Mouse (Mus musculus) lung, embryonic 16.5 days (tissue): ENCODE data around the gene Amer1. TPM values are rescaled to one million over a fixed set of nuclear protein-coding genes. Genes with fewer than 3 reads are reported as not detected.
A peak's percentile ranks its signal among the peaks of the same experiment; 100 is the strongest.

Experiments used
- ATAC-seq: fragments of 200-750 bp; cut with Nextera tagmentation; 2 replicates; pipeline ENCODE4 v1.8.0; 2017; ENCODE audit warnings: low read depth, mild to moderate bottlenecking, moderate library complexity
- H3K27ac ChIP-seq: fragments of 300-500 bp; sonication (generic); 2 replicates; pipeline ENCODE4 v1.5.1; 2014; ENCODE audit warnings: mild to moderate bottlenecking, control low read depth, low read length
- H3K27me3 ChIP-seq: fragments of 300-500 bp; sonication (generic); 2 replicates; pipeline ENCODE4 v1.6.1; 2014; ENCODE audit warnings: low read depth, low read length, mixed read lengths; ENCODE audit not compliant: control insufficient read depth, insufficient read depth
- H3K36me3 ChIP-seq: fragments of 300-500 bp; sonication (generic); 2 replicates; pipeline ENCODE4 v1.6.1; 2014; ENCODE audit warnings: low read length; ENCODE audit not compliant: control insufficient read depth, insufficient read depth
- H3K4me1 ChIP-seq: fragments of 300-500 bp; sonication (generic); replicated peaks from 2 replicates; pipeline ENCODE4 v1.6.1; 2014; ENCODE audit warnings: low read length, mixed read lengths; ENCODE audit not compliant: control insufficient read depth, insufficient read depth
- H3K4me2 ChIP-seq: fragments of 300-500 bp; sonication (generic); 2 replicates; pipeline ENCODE4 v1.6.1; 2014; ENCODE audit warnings: low read depth, low read length, control low read depth
- H3K4me3 ChIP-seq: fragments of 300-500 bp; sonication (generic); 2 replicates; pipeline ENCODE4 v1.5.1; 2014; ENCODE audit warnings: mild to moderate bottlenecking, low read length, control low read depth
- H3K9ac ChIP-seq: fragments of 300-500 bp; sonication (generic); 2 replicates; pipeline ENCODE4 v1.6.1; 2014; ENCODE audit warnings: low read length, control low read depth
- H3K9me3 ChIP-seq: fragments of 300-500 bp; sonication (generic); 2 replicates; pipeline ENCODE4 v1.6.1; 2016; ENCODE audit warnings: low read length; ENCODE audit not compliant: control insufficient read depth
- WGBS: fragments of 180-500 bp; shearing (Covaris S2); extraction: QIAGEN DNeasy Blood & Tissue Kit; methylation state at CpG from one replicate; pipeline ENCODE4 v1.1.7; 2014; 5-methylcytosine and 5-hydroxymethylcytosine counted together
- polyA plus RNA-seq: library from polyadenylated mRNA; unstranded; fragments of >200 nt; fragmentation: Nextera tagmentation; extraction: Ambion mirVana; gene quantifications from 2 replicates; pipeline ENCODE4 v1.2.1, GENCODE M21; 2015

Gene Amer1
- 11.3 and 11.4 TPM in 2 replicates for polyA plus RNA-seq

- H3K27me3 ChIP-seq: no peaks in the 10 kb centered on the region
- H3K9me3 ChIP-seq: no peaks in the 10 kb centered on the region
- peak within 1 kb of the TSS; percentile 73 for H3K9ac ChIP-seq
- H3K27ac ChIP-seq: peak within 1 kb of the TSS; percentile 90
- H3K4me1 ChIP-seq: 0 out of 2 replicates have a peak, but pooled peaks cover 3% of the 10 kb centered on the region
- peak within 1 kb of the TSS; percentile 66 for H3K4me2 ChIP-seq
- whole genome bisulfite sequencing: 18% methylated on average over 19 of the region's 19 CpGs
- peak; percentile 95 for ATAC-seq
- H3K36me3 ChIP-seq: no peaks in the 10 kb centered on the region
- peak within 1 kb of the TSS; percentile 67 for H3K4me3 ChIP-seq
Observed at GRCm38 (mm10) chrX:95444776-95445111, at the start of gene Amer1. Gene Amer1 (minus strand): TSS chrX:95444872.

- no peaks in the 10 kb centered on the region for H3K4me1 ChIP-seq
- H3K27me3 ChIP-seq: no peaks in the 10 kb centered on the region
- H3K4me2 ChIP-seq: no peak overlapping the region
- H3K9me3 ChIP-seq: no peaks in the 10 kb centered on the region
- H3K4me3 ChIP-seq: no peak overlapping the region
- no peak for ATAC-seq
- H3K9ac ChIP-seq: no peak overlapping the region
- H3K27ac ChIP-seq: no peak overlapping the region
- WGBS: 64% methylated on average over 3 of the region's 3 CpGs
- H3K36me3 ChIP-seq: no peaks in the 10 kb centered on the region
Observed at GRCm38 (mm10) chrX:95457166-95457565, 12.5 kb upstream of the Amer1 start.

GRCm38 (mm10) chrX:95445866-95446265 lies 1.2 kb upstream of the Amer1 start:
- H3K4me1 ChIP-seq: 0 out of 2 replicates have a peak, but pooled peaks cover 3% of the 10 kb centered on the region
- 53% methylated on average over 2 of the region's 2 CpGs for WGBS
- ATAC-seq: peak; percentile 24
- H3K27ac ChIP-seq: peak overlapping the region; percentile 55
- no peaks in the 10 kb centered on the region for H3K36me3 ChIP-seq
- H3K9ac ChIP-seq: no peak overlapping the region
- no peak overlapping the region for H3K4me3 ChIP-seq
- no peaks in the 10 kb centered on the region for H3K9me3 ChIP-seq
- no peak overlapping the region for H3K4me2 ChIP-seq
- H3K27me3 ChIP-seq: no peaks in the 10 kb centered on the region

- WGBS: 30% methylated on average over 3 of the region's 3 CpGs
- H3K4me3 ChIP-seq: peak overlapping the region; percentile 67
- ATAC-seq: peak; percentile 5
- H3K9ac ChIP-seq: peak overlapping the region; percentile 47
- no peaks in the 10 kb centered on the region for H3K36me3 ChIP-seq
- peak overlapping the region; percentile 90 for H3K27ac ChIP-seq
- no peaks in the 10 kb centered on the region for H3K9me3 ChIP-seq
- H3K4me1 ChIP-seq: 0 out of 2 replicates have a peak, but pooled peaks cover 3% of the 10 kb centered on the region
- no peaks in the 10 kb centered on the region for H3K27me3 ChIP-seq
- H3K4me2 ChIP-seq: peak overlapping the region; percentile 66
Observed at GRCm38 (mm10) chrX:95445141-95445540, 469 bp upstream of the Amer1 start.

GRCm38 (mm10) chrX:95443898-95444775 lies 535 bp downstream of the Amer1 start:
- Histone ChIP-seq H3K36me3 (no peaks in the 10 kb centered on the region), H3K27me3 (no peaks in the 10 kb centered on the region), H3K27ac (peak overlapping the region; percentile 90), H3K4me3 (peak overlapping the region; percentile 67), H3K9ac (peak overlapping the region; percentile 73), H3K4me1 (0 out of 2 replicates have a peak, but pooled peaks cover 3% of the 10 kb centered on the region), H3K9me3 (no peaks in the 10 kb centered on the region), H3K4me2 (peak overlapping the region; percentile 66)
- 14% methylated on average over 42 of the region's 42 CpGs for WGBS
- peak; percentile 71 for ATAC-seq

GRCm38 (mm10) chrX:95443390-95443789 lies 1.3 kb downstream of the Amer1 start:
- Histone ChIP-seq H3K27ac (peak overlapping the region; percentile 90), H3K4me2 (peak overlapping the region; percentile 66), H3K4me3 (peak overlapping the region; percentile 67), H3K27me3 (no peaks in the 10 kb centered on the region), H3K9ac (peak overlapping the region; percentile 73), H3K4me1 (0 out of 2 replicates have a peak, but pooled peaks cover 3% of the 10 kb centered on the region), H3K36me3 (no peaks in the 10 kb centered on the region), H3K9me3 (no peaks in the 10 kb centered on the region)
- WGBS: 20% methylated on average over 12 of the region's 12 CpGs
- no peak for ATAC-seq

GRCm38 (mm10) chrX:95442261-95442660 lies 2.4 kb downstream of the Amer1 start:
- no peak for ATAC-seq
- Histone ChIP-seq H3K27me3 (no peaks in the 10 kb centered on the region), H3K4me3 (no peak overlapping the region), H3K4me1 (0 out of 2 replicates have a peak, but pooled peaks cover 3% of the 10 kb centered on the region), H3K9me3 (no peaks in the 10 kb centered on the region), H3K9ac (no peak overlapping the region), H3K36me3 (no peaks in the 10 kb centered on the region), H3K4me2 (no peak overlapping the region; the same call in 1 of the 2 replicates), H3K27ac (no peak overlapping the region)
- WGBS: 25% methylated on average over 1 of the region's 1 CpGs

- H3K9me3 ChIP-seq: no peaks in the 10 kb centered on the region
- ATAC-seq: no peak
Observed at GRCm38 (mm10) chrX:95441290-95441689, 3.4 kb downstream of the Amer1 start.

GRCm38 (mm10) chrX:95438491-95438890 lies 6.2 kb downstream of the Amer1 start:
- no peak overlapping the region for H3K9ac ChIP-seq
- no peak overlapping the region for H3K4me2 ChIP-seq
- WGBS: 62% methylated on average over 4 of the region's 4 CpGs
- peak; percentile 56 for ATAC-seq
- 0 out of 2 replicates have a peak, but pooled peaks cover 3% of the 10 kb centered on the region for H3K4me1 ChIP-seq
- no peaks in the 10 kb centered on the region for H3K27me3 ChIP-seq
- H3K9me3 ChIP-seq: no peaks in the 10 kb centered on the region
- no peak overlapping the region for H3K4me3 ChIP-seq
- H3K27ac ChIP-seq: no peak overlapping the region; the same call in 1 of the 2 replicates
- H3K36me3 ChIP-seq: no peaks in the 10 kb centered on the region

More at GRCm38 (mm10) chrX:95441290-95441689, 3.4 kb downstream of the Amer1 start:
- no peak overlapping the region for H3K27ac ChIP-seq
- no peak overlapping the region for H3K4me3 ChIP-seq
- no peaks in the 10 kb centered on the region for H3K27me3 ChIP-seq
- no peaks in the 10 kb centered on the region for H3K36me3 ChIP-seq
- no peak overlapping the region for H3K9ac ChIP-seq
- 0 out of 2 replicates have a peak, but pooled peaks cover 3% of the 10 kb centered on the region for H3K4me1 ChIP-seq
- no peak overlapping the region for H3K4me2 ChIP-seq
